Mouse (Mus musculus) G1E-ER4 (cell line): ENCODE data around the gene Mthfd1. TPM values are rescaled to one million over a fixed set of nuclear protein-coding genes. Genes with fewer than 3 reads are reported as not detected.

Source experiments
- GATA1 ChIP-seq: IDR thresholded peaks from one replicate; pipeline ENCODE4 v1.8.0; 2012; ENCODE audit warnings: low read length, inconsistent platforms
- polyA plus RNA-seq: library from polyadenylated mRNA; stranded (reverse); fragments of >175 nt; gene quantifications from 2 replicates; pipeline ENCODE4 v1.2.3, GENCODE M21; 2012

The Mthfd1 gene
- polyA plus RNA-seq, 1 experiment, result 283 TPM

DNA sequence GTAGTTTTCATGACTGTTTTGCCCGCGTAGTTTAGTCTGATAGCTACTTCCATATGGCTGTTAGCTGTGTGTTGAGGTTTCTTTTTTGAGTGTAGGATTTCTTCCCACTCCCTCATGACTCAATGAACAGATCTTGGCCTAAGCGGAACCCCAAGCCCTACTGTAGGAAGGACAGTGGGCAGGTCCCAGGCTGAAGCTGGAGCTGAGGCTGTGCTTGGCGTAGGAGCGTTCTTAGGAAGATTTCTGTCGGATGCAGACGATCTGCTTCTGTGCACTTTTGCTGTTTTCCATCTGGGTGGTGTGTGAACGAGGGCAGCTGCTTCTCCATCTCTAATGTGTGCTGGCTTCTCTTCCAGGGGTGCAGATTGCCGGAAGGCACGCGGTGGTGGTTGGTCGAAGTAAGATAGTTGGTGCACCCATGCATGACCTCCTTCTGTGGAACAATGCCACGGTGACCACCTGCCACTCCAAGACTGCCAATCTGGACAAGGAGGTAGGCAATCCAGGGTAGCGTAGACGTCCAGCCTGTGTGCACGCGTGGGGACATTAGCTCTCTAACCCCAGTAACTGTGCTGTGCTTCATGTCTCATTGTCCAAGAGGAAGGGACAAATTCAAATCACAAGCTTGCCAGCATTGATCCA lies 27.6 kb downstream of the Mthfd1 start:
- no peak for TF ChIP-seq GATA1

DNA sequence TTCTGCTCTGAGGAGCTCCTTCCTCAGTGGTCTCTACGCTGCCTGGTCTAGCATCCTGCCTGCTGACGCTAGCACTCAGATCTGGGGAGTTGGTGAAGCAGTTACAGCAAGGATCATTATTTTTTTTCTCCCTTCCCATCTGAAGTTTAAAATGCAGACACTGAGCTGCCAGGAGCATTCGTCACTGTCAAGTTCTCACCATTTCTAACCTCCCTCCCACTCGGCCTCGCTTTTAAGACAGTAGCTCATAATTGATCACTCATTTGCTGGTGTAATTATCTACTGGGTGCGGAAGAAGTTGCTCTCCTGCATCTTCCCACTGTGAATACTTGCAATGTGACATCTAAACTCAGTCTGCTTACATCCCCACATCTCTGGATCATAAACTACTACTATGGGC lies 30.3 kb downstream of the Mthfd1 start:
- TF ChIP-seq GATA1, result no peak

- no peak for TF ChIP-seq GATA1
Observed at GRCm38 (mm10) chr12:76287986-76288385, 32.9 kb downstream of the Mthfd1 start.

DNA sequence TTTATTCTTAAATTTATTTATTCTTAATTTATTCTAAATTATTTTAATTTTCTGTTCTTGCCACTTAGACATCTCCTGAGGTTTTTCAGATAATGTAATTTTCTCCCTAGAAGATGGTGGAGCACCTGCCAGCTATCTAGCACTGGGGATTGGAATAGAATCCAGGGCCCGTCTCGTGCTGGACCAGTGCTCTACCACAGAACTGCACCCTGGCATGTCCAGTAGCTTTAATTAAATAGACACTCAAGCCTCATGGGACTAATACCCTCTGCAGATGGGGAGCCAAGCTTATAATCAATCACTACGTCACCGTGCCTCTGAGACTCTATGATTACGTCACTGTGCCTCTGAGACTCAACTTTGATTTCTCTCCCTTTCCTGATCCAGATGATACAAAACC lies 33.4 kb downstream of the Mthfd1 start:
- TF ChIP-seq GATA1, result no peak

DNA sequence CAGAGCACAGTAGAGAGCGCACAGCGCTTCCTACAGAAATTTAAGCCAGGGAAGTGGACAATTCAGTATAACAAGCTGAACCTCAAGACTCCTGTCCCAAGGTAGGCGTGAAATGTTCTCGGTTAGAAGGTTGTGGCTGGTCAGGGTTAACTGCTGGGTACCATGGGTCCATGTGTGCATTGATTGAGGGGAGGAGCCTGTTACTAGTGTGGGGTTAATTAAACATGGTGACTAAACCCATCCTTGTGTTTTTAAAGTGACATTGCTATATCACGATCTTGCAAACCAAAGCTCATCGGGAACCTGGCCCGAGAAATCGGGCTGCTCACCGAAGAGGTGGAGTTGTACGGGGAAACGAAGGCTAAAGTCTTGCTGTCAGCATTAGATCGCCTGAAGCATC lies 34.3 kb downstream of the Mthfd1 start:
- no peak for TF ChIP-seq GATA1

- no peak for TF ChIP-seq GATA1
Observed at GRCm38 (mm10) chr12:76290271-76290670, 35.2 kb downstream of the Mthfd1 start.

DNA sequence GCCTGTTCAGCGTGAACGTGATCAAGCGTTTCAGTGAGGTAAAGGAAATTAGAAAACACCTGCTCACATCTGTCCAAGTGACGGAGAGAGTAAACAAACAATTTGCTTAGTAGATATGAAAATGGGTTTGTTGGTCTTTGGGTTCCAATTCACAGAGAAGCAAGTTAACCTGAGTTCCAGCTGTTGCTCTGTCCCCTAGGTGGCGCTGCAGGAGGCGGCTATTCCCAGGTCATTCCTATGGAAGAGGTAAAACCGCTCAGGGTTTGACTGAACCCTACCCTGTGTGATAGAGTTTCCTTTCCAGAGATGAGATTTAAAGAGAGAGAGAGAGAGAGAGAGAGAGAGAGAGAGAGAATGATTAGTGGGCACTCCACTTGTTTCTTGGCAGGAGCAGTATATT lies 38.1 kb downstream of the Mthfd1 start:
- no peak for TF ChIP-seq GATA1

- no peak for TF ChIP-seq GATA1
Observed at GRCm38 (mm10) chr12:76297830-76298229, 42.7 kb downstream of the Mthfd1 start.

DNA sequence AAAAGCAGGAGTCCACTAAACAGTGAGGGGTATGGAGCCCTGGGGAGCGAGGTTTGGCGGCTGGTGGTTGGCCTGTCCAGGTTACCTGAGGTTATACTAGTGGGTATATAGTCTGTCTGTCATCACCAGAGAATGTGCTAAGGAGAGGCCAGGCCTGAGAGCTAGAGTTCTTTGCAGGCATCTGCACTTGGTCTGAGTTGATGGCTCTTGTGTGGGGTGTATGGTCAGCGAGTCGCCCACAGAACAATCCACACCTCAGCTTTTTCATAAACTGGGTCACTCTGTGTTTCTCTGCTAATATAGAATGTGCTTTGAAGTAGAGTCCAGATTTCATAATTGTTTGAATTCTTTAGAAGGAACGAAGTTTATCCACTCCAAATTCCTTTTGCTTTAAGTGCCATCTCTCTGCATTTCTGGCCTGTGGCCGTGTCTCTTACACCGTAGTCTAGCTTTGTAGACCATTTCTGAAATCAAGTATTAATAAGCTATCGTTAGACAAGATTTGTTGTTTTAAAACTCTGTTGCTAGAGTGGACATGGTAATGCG lies 44.3 kb downstream of the Mthfd1 start:
- TF ChIP-seq GATA1, result no peak

DNA sequence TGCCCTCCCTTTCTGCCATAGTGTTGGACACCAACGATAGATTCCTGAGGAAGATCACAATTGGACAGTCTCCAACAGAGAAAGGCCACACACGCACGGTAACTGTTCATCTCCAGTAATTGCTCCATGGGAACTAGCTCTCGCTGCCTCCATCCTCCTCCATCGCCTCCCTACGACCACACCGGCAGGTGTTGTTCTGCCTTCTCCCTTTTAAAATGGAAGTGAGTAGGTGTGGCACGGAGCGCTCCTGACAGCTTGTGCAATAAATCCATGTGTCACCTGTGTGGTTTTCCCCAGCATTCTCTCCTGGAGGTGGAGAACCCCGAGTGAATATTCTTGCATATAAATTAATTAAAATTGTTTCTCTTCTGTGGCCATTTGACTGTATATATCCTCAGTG lies 45.3 kb downstream of the Mthfd1 start:
- TF ChIP-seq GATA1, result no peak

DNA sequence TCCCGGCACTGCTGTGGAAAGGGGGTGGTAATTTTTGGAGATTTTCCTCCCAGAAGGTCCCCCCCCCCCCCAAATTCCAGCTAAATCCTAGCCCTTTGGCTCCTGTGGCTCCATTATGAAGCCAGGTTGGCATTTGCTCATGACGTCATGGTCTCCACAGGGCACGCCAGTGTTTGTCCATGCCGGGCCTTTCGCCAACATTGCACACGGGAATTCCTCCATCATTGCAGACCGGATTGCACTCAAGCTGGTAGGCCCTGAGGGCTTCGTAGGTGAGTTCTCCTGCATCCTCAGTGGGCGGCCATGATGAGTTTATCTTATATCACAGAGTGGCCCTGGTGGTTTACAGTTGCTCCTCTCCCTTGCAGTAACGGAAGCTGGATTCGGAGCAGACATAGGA lies 48.4 kb downstream of the Mthfd1 start:
- TF ChIP-seq GATA1, result no peak

DNA sequence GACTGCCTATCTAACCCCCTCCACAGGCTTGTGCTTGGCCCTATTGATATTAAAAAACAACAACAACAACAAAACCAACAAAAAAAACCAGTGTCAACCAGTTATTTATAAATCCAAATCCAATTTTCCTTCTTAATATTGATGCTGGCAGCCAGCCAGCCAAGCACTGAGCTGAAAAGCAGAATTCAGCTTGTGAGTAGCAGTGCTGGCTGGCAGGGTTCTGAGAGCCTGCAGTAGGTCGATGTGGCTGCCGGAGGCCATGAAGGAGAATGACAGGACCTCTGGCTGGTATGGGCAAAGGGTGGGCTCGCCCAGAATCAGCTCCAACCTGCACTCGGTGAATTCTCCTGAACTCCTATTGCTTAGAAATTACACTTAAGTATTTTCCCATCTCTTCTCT lies 49.1 kb downstream of the Mthfd1 start:
- no peak for TF ChIP-seq GATA1

GRCm38 (mm10) chr12:76305107-76305506 lies 50.0 kb downstream of the Mthfd1 start:
- TF ChIP-seq GATA1, result no peak

GRCm38 (mm10) chr12:76306852-76307561 lies 51.9 kb downstream of the Mthfd1 start:
- TF ChIP-seq GATA1, result no peak

- TF ChIP-seq GATA1, result no peak
Observed at GRCm38 (mm10) chr12:76307964-76308363, 52.9 kb downstream of the Mthfd1 start.

- TF ChIP-seq GATA1, result no peak
Observed at GRCm38 (mm10) chr12:76308436-76308835, 53.3 kb downstream of the Mthfd1 start.

DNA sequence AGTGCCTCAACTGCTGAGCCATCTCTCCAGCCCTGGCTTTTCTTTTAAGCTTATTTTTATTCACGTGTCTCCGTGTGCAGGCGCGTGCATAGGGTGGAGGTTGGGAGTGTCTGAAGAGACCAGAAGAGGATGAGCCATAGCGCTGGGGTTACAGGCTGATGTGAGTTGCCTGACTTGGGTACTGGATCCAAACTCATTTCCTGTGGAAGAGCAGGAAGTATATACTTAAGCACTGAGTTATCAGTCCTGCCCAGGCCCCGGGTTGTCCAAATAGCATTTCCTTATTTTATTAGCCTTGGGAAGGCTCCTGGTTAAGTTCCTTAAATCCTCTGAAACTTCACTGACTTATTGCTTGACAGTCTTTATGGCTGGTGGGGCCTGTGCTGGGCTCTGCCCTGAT lies 54.9 kb downstream of the Mthfd1 start:
- TF ChIP-seq GATA1, result no peak
